Mouse (Mus musculus) frontal cortex, postnatal 25 days (tissue): ENCODE measurements around the gene Hoxc5.

Source experiments
- DNase-seq, 2 experiments: peaks; one replicate each; pipeline ENCODE4 v3.0.0; 2022; ENCODE audit warnings: low spot score in 2 of 2

Hoxc5 gene

DNA sequence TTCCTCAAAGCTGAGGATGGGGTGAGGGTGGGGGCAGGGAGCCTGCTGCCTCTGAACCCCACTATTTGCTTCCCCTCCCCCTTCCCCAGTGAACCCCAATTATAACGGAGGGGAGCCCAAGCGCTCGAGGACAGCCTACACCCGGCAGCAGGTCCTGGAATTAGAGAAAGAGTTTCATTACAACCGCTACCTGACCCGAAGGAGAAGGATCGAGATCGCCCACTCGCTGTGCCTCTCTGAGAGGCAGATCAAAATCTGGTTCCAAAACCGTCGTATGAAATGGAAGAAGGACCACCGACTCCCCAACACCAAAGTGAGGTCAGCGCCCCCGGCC, 68.3 kb downstream of the Hoxc5 start:
- no peak for DNase-seq

- no peak for DNase-seq
Observed at GRCm38 (mm10) chr15:103037579-103037978, 70.3 kb downstream of the Hoxc5 start.

- DNase-seq: no peak
Observed at GRCm38 (mm10) chr15:103038701-103039480, 71.6 kb downstream of the Hoxc5 start.

DNA sequence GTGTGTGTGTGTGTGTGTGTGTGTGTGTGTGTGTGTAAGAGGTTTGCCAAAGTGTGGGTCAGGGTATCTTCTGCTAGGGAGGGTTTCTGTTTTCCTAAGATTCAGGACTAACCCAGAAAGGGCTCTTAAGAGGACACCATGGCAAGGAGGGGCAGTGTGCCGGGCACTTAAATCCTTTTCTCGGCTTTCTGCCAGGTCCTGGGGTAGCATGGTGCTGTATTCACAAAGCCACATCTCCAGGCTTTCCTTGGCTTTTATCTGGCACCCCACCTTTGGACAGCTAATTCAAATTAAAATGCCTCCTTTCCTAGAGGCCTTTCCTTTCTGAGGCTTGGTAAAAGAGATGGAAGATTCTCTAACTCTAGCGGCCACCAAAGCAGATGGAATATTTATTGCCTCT, 72.4 kb downstream of the Hoxc5 start:
- DNase-seq: no peak

DNA sequence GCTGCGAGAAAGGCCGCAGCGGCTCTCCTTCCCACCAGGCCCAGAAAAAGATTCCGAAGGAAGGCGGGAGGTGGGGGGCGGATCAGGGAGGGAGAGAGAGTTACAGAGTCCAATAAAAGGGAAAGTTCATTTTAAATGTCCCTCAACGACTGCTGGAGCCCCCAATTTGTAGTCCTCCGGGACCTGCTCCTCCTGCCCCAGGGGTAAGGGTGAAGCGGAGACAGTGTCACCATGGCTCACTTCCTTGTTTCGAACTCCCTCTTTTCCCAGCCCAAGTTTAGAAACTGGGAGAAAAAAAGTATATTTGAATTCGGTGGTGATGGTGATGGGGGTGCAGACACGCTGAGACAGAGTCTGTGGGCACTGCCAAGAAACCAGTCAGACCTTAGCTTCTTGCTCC, 73.4 kb downstream of the Hoxc5 start:
- DNase-seq: no peak

- no peak for DNase-seq
Observed at GRCm38 (mm10) chr15:103041613-103042012, 74.4 kb downstream of the Hoxc5 start.

DNA sequence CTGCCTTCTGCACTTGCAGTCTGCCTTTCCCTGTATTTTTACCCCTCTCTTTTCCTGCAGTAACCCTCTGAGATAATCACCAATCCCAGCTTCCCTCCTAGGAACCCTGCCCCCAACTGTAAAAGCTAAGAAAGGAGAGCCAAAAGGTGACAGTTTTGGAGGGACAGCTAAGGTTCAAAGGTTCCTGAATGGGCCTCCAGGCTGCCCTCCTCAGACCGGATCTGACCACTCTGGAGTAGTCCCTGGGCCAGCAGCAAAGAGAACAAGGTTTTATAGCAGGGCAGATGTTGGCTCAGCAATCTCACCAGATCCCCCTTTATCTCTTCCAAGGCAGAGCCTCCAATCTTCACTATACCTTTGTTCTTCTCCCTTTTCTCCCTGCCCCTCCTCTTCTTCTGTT, 75.0 kb downstream of the Hoxc5 start:
- no peak for DNase-seq

- DNase-seq: no peak
Observed at GRCm38 (mm10) chr15:103051670-103052069, 84.4 kb downstream of the Hoxc5 start.

DNA sequence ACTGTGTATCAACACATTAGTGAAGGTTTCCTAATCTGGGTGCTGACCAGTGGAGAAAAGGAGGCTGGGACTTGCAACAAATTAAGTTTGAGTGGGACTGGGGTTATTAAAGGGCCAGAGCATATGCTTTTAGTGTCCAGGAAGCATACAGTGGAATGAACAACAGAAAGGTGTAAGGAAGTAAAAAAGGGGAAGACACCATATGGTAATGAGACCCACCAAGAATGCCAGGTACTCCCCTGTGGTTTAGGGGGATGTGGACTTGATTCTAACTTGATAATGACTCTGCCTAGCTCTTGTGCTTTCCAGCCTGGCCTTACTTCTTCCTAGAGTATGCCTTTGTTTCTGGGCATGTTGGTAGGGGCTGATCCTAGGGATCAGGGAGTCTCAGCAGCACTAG, 86.0 kb downstream of the Hoxc5 start:
- DNase-seq: no peak

- no peak for DNase-seq
Observed at GRCm38 (mm10) chr15:103056396-103056795, 89.2 kb downstream of the Hoxc5 start.

GRCm38 (mm10) chr15:103058715-103059114, 91.5 kb downstream of the Hoxc5 start:
- DNase-seq: no peak

DNA sequence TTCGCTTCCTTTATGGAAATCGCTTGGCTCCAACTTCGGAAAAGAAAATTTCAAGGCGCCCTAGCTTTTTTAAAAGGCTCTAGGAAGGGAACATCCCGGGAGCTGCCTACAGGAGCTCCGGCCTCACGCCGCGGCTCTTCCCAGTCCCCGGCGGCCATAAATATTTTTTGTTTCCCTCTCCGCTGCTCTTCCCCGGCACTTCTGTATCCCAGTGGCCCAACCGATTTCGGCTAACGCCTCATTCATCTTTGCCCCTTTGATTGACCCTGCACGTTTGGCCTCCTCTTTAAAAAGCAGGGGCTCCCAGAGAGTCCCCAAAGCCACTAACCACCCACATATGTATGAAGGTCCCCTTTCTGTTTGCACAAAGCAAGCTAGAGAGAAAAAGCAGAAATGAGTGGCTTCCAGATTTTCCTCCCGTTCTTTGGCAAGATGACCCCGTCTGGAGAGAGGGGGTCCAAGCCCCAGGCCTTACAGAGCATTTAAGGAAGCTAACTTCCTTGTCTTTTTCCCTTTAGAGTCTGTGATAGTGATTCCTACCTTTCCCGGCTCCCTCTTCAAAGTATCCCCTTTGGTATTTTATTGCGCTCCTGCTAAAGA, 92.2 kb downstream of the Hoxc5 start:
- no peak for DNase-seq

DNA sequence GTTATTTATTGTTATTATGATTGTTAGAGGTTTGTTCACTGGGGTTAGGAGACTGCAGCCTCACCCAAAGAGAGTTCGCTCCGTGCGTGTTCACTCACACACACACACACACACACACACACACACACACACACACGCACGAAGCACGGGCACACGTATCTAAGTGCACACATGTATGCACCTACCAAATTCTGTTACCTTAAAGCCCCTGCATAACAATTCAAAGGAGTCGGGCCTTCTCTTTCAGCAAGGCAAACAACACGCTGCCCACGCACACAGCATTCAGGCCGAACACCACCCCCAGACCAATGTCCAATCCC, 92.7 kb downstream of the Hoxc5 start:
- no peak for DNase-seq

DNA sequence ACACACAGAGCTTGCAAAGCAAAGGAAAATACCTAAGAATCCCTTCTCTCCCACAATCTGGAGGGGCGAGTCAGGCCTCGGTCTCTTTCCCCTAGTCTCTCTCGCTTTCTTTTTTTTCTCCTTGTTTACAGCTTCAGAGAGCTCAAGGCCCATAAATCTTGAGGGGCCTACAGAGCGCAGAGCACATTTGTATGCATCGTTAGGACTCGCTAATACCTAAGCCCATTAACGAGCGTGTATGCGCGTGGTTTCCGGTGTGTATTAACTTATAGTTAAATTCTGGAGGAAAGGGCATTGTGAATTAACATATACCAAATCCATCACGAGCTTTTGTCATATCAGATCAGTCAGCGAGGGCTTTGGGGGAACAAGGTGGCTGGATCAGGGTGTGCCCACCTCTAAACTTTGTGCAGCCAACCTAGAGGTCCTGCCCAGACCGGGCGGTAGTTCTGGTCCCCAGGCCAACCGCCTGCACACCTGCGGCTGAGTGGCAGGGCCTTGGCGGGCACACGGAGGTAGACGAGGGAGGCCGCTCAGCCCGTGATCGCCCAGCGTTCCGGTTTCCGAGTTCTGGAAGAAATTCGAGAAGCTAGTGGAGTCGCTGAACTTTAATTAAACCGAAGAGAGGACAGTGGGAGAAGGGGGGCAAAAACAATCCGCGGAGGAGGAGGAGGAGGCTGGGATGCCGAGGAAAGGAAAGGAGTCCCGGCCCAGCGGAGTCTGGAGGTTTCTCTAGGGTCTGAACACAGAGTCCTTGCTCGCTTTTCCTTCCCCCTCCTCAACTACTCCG, 93.3 kb downstream of the Hoxc5 start:
- DNase-seq: no peak

DNA sequence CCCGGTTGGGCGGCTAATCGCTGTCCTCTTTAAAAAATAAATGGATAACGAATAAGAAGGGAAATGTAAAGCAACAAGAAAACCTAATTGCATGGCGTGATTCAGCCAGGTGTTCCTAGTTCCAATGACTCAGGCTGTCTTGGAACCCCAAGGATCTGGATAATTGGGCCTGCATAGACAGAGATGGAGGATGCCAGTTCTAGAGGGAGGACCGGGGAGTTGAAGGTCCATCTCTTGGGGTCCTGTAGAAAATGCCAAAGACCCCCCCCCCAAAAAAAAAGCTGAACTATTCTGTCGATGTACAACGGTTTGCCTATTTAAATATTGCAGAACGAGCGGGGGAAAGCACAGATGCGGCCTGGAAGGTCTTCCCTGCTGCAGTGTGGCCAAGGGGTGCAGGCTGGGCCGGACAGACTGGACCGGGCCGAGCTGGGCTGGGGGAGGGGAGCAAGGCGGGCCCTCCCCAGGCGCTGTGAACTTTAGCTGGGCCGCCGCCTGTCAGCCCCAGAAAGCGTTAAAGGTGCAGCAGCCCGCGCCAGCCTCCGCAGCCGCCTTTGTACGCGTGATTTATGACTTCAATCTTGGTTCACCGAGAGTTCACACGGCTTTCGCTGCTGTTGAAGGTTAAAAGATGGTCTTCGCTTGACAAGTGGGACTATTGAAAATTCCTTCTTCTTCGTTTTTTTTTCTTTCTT, 94.0 kb downstream of the Hoxc5 start:
- DNase-seq: no peak

- no peak for DNase-seq
Observed at GRCm38 (mm10) chr15:103061988-103062387, 94.7 kb downstream of the Hoxc5 start.

DNA sequence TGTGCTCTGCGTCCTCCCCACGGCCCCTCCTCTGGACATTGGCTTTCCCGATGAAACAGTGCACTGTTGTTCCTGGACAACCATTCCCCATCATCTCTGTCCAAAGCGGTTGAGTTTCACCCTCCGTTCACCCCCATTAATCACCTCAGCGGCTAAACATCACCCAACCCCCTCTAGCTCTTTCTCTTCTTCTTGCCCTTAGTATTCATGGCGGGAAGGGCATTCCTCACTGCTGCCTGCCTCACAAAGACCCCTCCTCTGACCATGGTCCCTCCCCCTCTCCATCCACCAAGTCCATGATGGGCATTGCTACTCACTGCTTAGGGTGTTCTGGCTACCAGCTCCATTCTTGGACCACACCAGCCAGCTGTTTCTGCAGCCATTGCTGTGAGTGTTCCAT, 98.4 kb downstream of the Hoxc5 start:
- no peak for DNase-seq
